Comparison of ENCODE assay signal across 8 mouse cellular contexts in genomic region chr15:88861772-88862622, GRCm38 (mm10). TPM values are rescaled to one million over a fixed set of nuclear protein-coding genes. Genes with fewer than 3 reads are reported as not detected.
DNase-seq lines count a peak whose midpoint lies in the region; ATAC-seq lines count a peak whose summit lies in the region.

Gene Pim3, plus strand, starts transcription at chr15:88862186.

- peaks cover 28% of the 10 kb centered on the region for H3K36me3 ChIP-seq in megakaryocyte, embryonic 14.5 days (replicated peaks; ENCODE audit: low read length)

- peaks cover 33% of the 10 kb centered on the region for H3K27me3 ChIP-seq in megakaryocyte, embryonic 14.5 days (replicated peaks)

- no peaks in the 10 kb centered on the region for H3K9me3 ChIP-seq in megakaryocyte, embryonic 14.5 days

- peak; percentile 99 for DNase-seq in ZHBTc4 (ENCODE audit: low read depth, low spot score)
- DNase-seq in gastrocnemius, adult 8-10 months (ENCODE audit: low spot score in 2 of 2): peak; percentile 96 to 98
- DNase-seq in hindlimb bud, embryonic 11.5 days (ENCODE audit: extremely low spot score, low read depth, low spot score): peak; percentile 81
- peak; percentile 94 to 98 for DNase-seq in left cerebral cortex, adult 8-10 months (ENCODE audit: low spot score in 2 of 2)
- peak; percentile 98 for DNase-seq in right cerebral cortex, postnatal 10 days (ENCODE audit: low spot score in 2 of 2)
- DNase-seq in urinary bladder, postnatal 25 days (ENCODE audit: low spot score): peak; percentile 96

- H3K4me1 ChIP-seq in megakaryocyte, embryonic 14.5 days: peaks cover 59% of the 10 kb centered on the region

- ATAC-seq in common myeloid progenitor, adult 5-6 weeks (replicated peaks; ENCODE audit: low read depth, poor library complexity, severe bottlenecking): peak; percentile 81

- H3K4me3 ChIP-seq in megakaryocyte, embryonic 14.5 days (replicated peaks): peak within 1 kb of the TSS; percentile 98

RNA-seq across cellular contexts. Expression of gene Pim3, which starts in this region (rescaled TPM):
- total RNA-seq in common myeloid progenitor, adult 5-6 weeks (2017): 11.9 and 12.3 TPM in 2 replicates
- total RNA-seq in gastrocnemius, adult 8-10 months (2022): 10 to 100 TPM; 19.5 to 42.9 (median 25.7) TPM
- total RNA-seq in left cerebral cortex, adult 8-10 months (2022): 10 to 100 TPM; 36.8 to 55.1 (median 43.8) TPM
- 14.1 and 18.1 TPM in 2 replicates for polyA plus RNA-seq in megakaryocyte, embryonic 14.5 days (2012; ENCODE audit: insufficient read depth, low replicate concordance)

Comparison
In these comparisons a context has a peak if more than half of its experiments do, and no peak if none do; other contexts are left out.
1. Peak in every context shown above with its lines: DNase-seq, ATAC-seq and H3K4me3 ChIP-seq.